Mouse (Mus musculus): ENCODE measurements around the gene Pla2g2c.

Gene Pla2g2c

DNA sequence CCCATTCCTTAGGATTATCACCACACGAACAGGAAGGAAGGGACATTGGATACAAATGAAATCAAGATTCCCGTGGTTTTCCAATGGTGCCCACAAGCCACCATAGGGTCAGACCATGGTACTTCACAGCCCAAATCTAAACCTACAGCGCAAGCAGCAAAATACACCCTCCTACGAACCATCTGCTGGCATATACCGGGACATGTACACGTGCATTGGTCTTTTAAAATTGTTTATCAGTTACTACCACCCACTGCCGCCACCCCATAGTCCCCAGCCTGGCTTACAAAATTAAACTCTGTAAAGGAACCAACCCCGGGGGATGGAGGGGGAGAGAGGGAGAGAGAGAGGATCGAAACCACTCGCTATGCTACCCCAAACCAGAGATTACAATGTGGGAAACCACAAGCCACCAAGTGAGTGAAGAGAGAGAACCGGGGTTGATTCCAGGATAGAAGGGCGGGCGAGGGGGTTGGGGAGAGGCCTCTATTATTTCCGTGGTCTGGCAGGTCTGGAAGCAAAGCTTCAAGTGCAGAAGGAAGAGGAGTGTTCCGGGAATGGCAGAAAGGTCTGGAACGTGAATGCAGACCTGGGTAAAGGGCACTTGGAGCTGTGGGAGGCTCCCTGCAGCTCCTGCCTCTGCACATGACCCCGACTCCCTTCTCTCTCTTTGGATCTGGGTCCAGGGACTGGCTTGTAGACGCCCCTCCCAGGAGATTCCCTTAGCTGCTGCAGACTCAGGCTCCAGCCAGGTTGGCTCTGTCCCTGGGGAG is at the start of gene Pla2g2c:
Gene Pla2g2c (plus strand): TSS at position 439 of the 773 bp plus-strand sequence.
- no peak for DNase-seq (ENCODE audit: low read depth, low spot score)

DNA sequence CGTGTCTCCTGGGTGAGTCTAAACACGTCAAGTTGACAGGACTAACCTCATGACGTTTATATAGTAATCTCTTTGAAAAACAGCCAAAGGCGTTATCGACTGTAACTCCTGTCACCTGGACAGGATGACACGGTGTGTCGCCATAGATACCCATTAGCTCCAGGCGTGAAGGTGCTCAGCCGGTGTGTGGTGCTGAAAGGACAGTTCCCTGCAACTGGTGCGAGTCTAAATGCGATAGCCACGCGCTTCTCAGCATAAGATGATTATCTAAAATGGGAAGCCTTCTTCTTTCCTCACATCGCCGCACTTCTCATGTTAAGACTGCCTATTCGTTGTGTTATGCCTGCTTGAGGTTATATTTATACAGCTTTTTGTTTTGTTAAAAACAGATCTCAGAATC is 48.1 kb upstream of the Pla2g2c start:
- peak; percentile 82 for DNase-seq (ENCODE audit: low read depth, low spot score)

DNA sequence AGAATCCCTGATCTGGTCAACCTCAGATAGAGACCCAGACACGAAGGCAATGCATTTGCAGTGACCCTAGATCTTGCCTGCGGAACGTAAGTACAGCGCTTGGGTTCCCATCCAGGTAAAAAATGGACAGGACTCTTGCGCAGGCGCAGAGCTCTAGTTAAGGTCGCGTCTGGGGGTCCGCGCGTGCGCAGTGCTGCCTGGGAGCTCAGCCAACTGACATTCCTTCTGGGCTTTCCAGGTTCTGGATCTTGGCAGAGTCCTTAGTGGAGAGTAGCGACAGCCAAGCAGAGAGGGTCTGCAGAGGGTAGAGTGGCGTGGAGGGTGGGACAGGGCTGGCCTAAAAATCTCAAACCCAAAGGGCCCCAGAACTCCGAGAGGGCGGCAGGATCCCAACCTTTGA is 47.0 kb upstream of the Pla2g2c start:
- DNase-seq (ENCODE audit: low read depth, low spot score) = peak; percentile 83

DNA sequence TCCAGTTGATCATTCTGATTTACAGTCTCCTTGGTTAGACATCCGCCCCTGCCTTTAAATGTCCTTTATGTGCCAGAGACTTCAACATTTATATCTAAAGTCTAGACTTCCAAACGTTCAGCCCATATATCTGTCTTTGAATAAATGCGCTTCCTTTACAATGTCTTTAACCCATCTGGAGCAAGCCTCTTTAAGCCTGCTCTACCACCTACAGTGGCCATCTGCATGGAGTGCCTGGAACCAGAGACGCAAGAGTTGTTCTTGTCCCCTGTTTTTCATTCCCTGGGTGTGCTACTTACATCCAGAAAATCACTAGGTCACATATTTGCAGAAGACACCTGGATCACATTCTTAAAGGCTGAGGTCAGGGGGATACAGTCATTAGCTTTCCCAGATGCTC is 44.5 kb upstream of the Pla2g2c start:
- DNase-seq (ENCODE audit: low read depth, low spot score) = no peak

DNA sequence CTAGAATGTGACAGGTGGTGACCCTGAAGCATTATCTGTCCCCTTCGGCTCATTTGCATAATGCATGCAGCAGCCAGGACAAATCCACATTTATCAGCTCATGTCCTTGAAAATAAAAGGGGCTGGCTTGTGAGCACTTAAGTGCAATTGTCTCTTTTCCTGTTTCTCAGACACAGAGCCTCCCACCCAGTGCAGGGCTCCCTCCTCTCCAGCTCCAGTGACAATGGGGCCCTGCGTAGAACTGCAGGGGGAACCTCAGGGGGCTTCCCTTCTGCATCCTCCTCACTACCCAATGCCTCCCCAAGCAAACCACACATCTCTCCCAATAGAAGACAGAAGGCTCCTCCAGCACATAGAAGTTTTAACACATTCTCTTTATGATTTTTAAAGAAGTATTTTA is 41.8 kb upstream of the Pla2g2c start:
- no peak for DNase-seq (ENCODE audit: low read depth, low spot score)

DNA sequence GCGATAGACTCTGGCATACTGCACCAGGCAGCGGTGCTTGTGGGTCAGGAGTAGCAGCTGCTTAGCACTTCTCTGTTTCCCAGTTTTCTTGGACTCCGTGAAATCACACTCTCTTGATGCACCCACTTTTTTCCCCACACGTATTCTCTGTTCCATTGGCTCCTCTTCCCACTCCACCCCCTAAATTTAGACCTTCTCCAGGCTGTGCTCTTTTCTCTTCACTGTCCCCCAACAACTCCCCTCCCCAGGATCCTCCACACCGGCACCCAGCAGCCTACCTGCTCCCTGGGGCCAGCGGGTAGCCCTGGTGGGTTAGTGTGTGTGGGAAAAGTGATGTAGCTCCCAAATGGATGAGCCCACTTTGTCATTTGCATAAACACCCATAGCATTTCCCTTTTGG is 38.8 kb upstream of the Pla2g2c start:
- DNase-seq (ENCODE audit: low read depth, low spot score) = no peak

DNA sequence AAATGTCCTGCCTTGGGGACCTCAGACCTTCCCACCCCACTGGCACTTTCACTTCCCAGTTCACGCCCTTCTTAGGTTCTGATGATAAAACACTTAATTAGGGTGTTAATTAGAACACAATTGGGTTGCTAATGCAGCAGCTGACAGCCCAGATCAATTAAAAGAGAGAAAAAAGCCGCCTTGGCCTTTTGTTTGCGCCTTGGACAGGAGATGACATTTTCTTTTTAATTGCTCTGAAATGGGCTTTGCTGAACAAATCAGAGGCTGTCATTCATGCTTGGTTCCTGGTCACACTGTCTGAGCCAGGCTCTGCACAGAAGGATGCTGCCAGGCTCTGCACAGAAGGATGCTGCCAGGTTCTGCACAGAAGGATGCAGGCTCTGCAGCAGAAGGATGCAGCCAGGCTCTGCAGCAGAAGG is 35.5 kb upstream of the Pla2g2c start:
- no peak for DNase-seq (ENCODE audit: low read depth, low spot score)

DNA sequence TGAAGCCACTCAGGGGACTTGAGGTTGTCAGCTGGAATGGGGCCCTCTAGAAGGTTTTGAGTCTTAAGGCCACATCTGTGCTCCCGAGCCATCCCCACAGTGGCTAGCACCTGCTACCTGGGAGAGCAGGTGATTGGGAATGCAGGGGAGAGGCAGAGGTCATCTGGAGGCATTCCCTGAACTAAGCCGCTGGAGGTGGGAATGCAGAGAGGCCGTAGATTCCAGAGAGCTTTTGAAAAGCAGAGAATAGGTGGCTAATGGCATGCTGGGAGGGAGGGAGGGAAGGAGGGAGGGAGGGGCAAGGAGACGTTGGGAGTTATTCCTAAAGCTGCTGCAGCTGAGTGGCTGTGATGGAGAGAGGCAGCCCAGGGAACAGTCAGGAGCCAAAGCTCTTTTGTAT is 34.0 kb upstream of the Pla2g2c start:
- DNase-seq (ENCODE audit: low read depth, low spot score) = peak; percentile 85

DNA sequence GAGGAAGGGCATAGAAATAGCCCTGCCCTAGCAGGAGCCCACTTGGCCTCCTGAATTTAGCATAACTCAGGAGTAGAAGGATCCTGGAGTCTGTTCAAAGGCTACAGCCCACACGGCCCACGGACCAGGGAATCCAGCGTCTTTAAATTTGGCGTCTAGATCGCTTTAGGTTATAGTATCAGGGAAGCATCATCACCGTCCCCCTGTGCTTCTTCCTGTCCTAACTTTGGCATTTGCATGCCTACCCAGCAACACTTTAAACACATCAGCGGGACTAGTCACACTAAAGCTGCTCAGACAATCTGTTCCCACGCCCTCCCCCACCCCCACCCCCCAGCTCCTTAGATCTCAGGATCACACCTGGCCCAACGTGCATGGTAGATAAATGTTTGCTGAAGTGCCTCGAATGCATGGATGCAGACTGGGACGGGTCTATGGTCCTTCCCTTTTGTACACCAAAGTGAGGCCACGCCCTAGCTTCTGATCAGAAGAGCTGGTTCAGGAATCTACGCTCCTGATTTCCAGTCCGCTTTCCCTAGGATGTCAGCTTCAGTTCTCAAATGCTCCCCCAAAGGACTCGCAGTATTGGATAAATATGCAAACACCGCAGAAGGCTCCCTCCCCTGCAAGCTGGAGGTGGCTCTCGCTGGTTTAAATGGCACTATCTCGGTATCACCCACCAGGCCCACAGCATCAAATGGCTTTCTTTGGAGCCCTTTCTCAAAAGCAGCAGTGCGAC is 33.0 kb upstream of the Pla2g2c start:
- peak; percentile 63 for DNase-seq (ENCODE audit: low read depth, low spot score)

DNA sequence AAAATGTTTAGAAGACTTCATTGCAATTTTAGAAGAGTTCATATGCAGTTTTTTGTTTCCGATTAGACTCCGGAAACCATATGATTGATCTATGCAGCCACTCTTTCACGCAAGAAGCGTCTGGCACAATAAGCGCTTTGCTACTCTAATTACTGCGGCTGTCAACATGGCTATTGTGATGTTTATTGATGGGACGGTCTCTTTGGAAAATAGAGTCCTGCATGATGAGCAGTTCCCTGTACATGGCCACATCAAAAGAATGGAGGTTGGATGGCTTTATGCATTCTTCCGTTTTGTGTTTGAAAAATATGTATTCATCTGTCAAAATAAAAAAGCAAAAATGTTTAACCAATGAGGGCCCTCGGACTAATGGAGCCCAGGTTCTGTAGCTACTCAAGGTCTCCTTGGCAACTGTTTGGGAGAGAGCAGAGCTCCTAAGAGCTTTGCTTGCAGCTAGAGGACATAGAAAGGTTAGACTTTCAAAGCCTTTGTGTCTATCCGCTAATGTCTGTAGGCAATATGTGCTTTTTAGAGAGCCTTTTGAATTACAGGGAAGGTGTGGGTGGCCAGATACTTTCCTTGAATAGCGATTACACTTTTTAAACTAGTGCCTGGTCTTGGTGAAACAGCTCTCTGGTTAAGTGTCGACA is 31.4 kb upstream of the Pla2g2c start:
- DNase-seq (ENCODE audit: low read depth, low spot score) = peak; percentile 74

DNA sequence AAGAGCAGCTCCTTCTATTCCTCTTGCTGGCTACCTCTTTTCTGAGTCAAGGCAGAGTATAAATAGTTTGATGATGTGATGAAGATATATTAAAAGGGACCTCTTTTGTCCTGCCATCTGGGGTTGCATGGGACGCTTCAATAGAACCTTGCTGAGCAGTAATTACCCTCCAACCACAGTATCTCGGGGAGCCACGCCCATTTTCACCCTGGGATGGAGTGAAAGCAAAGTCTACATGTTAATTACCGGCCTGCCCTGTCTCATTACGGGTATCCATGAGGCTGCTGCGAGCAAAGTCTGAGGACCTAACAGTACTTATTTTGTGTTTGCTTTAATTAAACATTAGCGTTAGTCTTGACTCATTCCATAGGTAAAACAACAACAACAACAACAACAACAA is 27.9 kb upstream of the Pla2g2c start:
- DNase-seq (ENCODE audit: low read depth, low spot score) = no peak

DNA sequence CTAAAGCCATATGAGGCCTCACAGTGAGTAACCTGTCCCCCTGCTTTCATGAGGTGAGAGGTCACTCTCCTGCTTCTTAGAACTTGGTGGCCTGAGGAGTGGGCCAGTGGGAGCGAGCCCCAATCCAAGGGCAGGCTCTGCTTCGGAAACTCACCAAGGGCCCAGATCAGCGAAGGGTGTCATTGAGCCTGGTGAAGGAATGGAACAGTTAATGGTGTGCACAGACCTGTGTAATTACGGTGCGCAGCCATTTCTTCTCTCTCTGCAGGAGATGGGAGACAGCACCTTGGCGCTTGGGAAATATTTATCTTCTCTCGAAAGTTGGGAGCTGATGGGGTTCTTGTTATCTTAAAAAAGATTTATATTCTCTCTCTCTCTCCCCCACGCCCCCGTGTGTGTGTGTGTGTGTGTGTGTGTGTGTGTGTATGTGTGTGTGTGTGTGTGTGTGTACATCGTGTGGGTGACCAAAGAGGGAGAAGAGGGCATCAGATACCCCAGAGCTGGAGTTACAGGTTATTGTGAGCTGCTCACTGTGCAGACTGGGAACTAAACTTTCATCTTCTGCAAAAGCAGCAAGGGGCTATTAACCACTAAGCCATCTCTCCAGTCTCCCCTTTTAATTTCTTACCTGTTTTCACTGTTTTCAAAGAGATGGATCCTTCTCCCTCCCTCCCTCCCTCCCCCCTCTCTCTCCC is 27.3 kb upstream of the Pla2g2c start:
- DNase-seq (ENCODE audit: low read depth, low spot score) = no peak

DNA sequence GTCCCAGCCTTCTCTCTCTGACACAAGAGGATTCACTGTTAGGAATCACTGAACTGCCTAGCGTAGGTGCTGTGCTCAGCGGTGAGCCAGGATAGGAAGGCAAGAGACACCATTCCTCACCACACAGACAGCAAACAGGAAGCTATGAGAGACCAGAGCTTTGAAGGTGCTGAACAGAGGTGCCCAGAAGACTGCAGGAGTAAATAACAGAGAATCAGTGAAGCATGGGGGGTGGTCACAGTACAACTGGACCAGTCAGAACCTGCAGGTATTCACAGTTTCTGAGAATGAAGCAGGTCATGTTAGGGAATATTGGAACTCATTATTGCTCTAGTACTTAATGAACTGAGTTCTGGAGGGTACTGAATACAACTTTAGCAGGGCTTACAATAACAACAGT is 26.3 kb upstream of the Pla2g2c start:
- no peak for DNase-seq (ENCODE audit: low read depth, low spot score)

DNA sequence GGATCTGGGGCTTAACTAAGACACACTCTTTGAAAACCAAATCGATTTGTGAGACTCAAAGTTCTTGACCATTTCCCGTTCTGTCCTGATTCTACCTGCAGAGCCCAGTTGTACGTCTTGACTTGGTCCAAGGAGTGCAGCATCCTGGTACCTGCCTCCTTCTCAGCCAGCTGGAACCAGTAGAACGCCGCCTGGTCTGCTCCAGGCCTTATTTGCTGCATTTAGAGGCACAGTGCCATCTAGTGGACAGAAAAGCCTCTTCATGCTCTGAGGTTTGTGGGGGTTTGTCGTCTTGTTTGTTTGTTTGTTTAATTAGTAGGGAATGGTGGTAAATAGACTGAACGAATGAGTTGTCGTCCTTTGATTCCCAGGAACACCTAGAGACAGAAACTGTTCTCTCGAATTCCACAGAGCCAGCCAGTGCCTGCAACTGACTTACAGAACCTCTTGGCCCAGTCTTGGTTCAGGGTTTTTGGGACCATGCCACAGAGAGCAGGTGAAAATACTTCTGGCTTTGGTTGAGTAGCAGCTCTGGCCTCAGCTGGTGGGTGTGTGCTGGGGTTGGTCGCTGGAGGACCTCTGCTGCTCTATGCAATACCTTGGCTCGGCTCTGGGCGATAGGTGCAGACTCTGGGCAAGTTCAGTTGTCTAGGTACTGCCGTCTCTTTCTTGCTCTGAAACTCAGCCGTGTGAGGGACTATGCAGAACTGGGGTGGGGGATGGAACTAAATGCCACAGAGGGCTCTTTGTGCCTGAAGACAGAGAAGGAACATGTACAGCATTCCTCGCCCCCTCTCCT is 24.2 kb upstream of the Pla2g2c start:
- peak; percentile 95 for DNase-seq (ENCODE audit: low read depth, low spot score)

DNA sequence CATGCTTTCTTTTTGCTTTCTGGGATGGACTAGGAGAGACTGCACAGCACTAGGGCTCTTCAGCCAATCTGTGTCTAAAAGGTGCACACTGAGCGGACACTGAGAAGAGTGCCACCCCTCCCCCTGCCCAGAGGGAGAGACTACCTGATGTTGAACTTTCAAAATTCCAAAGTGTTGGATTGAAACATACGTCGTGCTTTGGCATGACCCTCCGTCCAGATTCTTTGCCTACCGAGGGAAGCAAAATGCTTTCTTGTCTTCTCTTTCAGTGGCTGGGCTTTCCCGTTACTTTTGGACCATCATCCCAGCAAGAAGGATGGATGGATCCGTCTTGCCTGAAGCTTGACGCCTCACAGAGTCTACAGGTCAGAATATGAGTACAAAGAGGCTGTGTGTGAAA is 23.5 kb upstream of the Pla2g2c start:
- DNase-seq (ENCODE audit: low read depth, low spot score) = peak; percentile 63

DNA sequence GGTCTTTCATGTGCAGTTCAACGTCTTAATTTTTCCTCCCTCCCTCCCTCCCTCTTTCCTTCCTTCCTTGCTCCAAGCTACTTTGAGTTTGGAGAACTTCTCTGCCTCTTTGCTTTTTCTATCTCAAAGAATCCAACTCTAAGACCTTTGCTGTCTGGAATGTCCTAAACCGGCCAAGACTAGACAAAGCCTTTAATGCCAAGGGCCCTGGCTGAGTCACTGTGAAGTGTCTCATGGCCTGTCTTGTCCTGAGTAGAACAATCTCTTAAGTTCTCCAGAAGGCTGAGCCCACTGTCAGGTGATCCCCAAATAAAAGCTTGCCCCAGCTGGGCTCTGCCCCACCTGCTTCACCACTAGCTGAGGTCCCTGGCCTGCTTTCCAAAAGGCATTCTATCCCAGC is 22.6 kb upstream of the Pla2g2c start:
- DNase-seq (ENCODE audit: low read depth, low spot score) = peak; percentile 81

DNA sequence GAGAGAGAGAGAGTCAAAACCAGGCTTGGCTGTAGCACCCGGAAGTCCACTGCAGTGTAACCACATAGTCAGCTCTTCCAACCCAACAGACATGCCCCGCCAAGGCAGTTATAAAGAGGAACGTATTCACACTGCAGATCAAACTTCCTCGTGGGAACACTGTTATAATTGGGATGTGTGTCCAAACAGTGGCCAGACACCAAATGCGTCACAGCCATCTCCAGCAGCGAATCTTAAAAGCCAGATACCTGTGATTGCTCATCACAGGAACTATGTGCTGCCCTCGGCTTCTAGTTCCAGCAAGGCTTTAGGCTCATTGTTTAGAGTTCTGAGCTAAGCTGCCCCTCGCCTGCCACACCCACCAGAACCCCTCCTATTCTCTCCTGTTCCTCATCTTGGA is 22.1 kb upstream of the Pla2g2c start:
- peak; percentile 60 for DNase-seq (ENCODE audit: low read depth, low spot score)

DNA sequence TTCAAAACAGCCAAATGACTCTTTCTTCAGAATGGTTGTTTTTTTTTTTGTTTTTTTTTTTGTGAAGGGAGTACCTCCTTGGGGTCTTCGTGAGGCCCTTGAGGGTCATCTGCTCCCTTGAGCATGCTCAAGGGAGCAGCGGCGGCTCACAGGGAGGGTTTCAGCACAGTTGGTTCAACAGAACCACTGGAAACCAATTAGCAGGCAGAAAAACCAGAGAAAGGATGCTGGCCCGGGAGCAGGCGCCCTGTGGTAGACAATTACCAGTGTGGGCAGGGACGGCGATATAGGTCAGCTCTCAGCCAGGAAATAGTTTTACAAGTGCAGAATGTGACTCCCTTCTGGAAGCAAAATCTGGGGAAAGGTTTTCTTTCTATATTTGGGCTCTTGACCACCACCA is 21.0 kb upstream of the Pla2g2c start:
- no peak for DNase-seq (ENCODE audit: low read depth, low spot score)

DNA sequence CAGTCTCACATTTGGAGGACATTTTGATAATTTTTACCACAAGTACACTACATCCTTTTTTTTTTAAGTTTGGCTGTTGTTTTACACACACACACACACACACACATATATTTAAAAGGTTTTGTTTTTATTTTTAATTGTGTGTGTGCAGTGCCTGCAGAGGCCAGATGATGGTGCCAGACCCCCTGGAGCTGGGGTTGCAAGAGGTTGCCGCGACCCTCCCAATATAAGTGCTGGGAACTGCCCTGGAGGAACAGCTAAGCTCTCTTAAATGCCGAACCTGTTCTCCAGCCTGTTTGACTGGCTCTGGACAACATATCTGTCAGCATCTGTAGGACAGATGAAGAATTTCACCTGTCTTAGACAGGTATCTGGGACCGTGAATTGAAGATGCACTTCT is 20.4 kb upstream of the Pla2g2c start:
- DNase-seq (ENCODE audit: low read depth, low spot score) = peak; percentile 39

DNA sequence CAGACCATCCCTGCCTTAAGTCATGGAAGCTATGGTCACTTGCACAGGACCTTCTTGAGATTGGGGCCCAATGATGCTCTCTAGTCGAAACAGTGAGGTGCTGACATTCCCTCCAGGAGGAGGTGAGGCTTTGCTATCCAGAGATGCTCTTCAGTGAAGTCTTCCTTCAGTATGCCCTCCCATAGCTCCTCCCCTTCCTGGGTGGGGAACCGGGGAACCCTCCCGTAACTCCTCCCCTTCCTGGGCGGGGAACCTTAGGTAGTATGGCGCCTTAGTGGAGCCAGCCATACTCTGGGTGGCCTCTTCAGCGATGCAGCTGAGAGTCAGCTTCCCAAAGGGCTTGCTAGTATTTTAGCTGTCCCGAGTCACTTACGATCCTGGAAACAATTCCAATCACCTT is 18.0 kb upstream of the Pla2g2c start:
- DNase-seq (ENCODE audit: low read depth, low spot score) = peak; percentile 97

DNA sequence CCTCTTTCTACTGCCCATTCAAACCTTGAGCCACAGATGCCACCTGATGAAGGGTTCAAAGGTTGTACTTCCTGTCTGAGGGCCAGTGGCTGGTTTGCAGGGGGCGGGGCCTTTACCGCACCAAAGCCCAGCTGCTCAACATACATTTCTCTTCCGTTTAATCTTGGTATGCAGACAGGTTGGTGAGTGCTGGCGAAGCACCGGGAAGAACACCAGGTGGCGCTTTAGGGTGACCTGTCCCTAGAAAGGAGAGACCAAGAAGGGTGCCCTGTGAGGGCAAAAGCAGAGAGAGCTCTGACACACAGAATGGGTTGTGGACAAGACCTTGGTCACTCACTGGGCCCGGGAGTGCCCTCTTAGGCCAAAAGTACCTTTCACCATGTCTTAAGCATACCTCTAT is 16.0 kb upstream of the Pla2g2c start:
- peak; percentile 93 for DNase-seq (ENCODE audit: low read depth, low spot score)
